Mouse (Mus musculus) ovary, postnatal 36 days (tissue): Measurements from ENCODE around the gene Trim72.

Experiments
- DNase-seq: peaks from one replicate; pipeline ENCODE4 v3.0.0; 2022; ENCODE audit warnings: low spot score, mixed read lengths

The Trim72 gene

GRCm38 (mm10) chr7:128053061-128053460 lies 49.3 kb downstream of the Trim72 start:
- DNase-seq: no peak

- no peak for DNase-seq
Observed at GRCm38 (mm10) chr7:128056917-128057444, 53.2 kb downstream of the Trim72 start.

GRCm38 (mm10) chr7:128057860-128058259 lies 54.1 kb downstream of the Trim72 start:
- DNase-seq: no peak

- no peak for DNase-seq
Observed at GRCm38 (mm10) chr7:128058576-128058975, 54.8 kb downstream of the Trim72 start.

GRCm38 (mm10) chr7:128059091-128059490 lies 55.3 kb downstream of the Trim72 start:
- no peak for DNase-seq
